In the genomic region with DNA sequence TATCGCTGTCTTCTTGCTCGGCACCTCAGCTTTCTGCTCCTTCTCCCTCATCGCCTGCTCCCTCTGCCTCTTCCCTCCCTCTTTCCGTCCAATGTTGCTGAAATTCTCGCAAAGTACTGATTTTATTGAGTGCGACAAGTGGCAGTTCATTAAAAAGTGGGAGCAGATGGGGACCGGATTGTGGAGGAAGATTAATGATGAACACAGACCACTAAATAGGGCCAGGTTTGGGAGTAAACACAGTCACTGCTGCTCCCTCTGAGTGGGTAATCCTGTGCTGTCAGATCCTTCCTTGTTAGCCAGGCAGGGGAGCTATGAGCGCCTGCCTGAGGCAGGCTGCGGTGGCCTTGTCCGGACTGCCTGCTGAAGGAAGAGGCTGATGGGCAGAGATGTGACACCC, we compare ENCODE assay signal across 15 mouse cellular contexts.
DNase-seq lines count a peak whose midpoint lies in the region.
"Had no signal": no experiment of that assay in that cellular context is flagged by ENCODE, and none has a peak within 500 bp of the region (broad histone marks: within the 10 kb centered on the region; RNA-seq: fewer than 3 reads in every experiment).

No protein-coding gene starts in this region.

- intact Hi-C loops in left cerebral cortex, postnatal 25 days (cut with DNase I), result no loop called here

- peak; percentile 58 to 68 for DNase-seq in layer of hippocampus, adult 18-20 months (ENCODE audit: low spot score in 2 of 2)
- DNase-seq in layer of hippocampus, postnatal 10 days (ENCODE audit: low spot score in 2 of 2), result no peak
- DNase-seq in brain, adult 2 months (ENCODE audit: low read depth, low spot score), result peak; percentile 16
- peak; percentile 30 to 54 for DNase-seq in layer of hippocampus, adult 8-10 months (ENCODE audit: low spot score in 2 of 2)
- DNase-seq in retina, embryonic 14.5 days (ENCODE audit: low spot score), result peak; percentile 50
- DNase-seq in left cerebral cortex, postnatal 25 days (ENCODE audit: low spot score in 2 of 2), result no peak
- DNase-seq in B cell, adult 2 months, result no peak
- DNase-seq: adrenal gland, adult 2 months; adrenal gland, postnatal 25 days; cerebellum, adult 11 months; cerebellum, adult 8-10 months; cerebellum, postnatal 14 days; embryo, embryonic 11 days; gastrocnemius, postnatal 14 days; heart, adult 2 months had no signal

Comparison
In these comparisons a context has a peak if more than half of its experiments do, and no peak if none do; other contexts are left out.
1. DNase-seq: peak in layer of hippocampus, adult 18-20 months (2 of 2), brain, adult 2 months (single experiment), layer of hippocampus, adult 8-10 months (2 of 2) and retina, embryonic 14.5 days (single experiment); none in layer of hippocampus, postnatal 10 days (0 of 2), left cerebral cortex, postnatal 25 days (0 of 2) and B cell, adult 2 months (0 of 2).